Mouse (Mus musculus): Measurements from ENCODE around the gene Mea1. TPM values are rescaled to one million over a fixed set of nuclear protein-coding genes. Genes with fewer than 3 reads are reported as not detected.
A peak's percentile ranks its signal among the peaks of the same experiment; 100 is the strongest.

Gene Mea1
- polyA plus RNA-seq, 1 experiment from 2014 or later, result 135 TPM

- ATAC-seq (replicated peaks; ENCODE audit: low FRiP score, low read depth) (no peak), DNase-seq (ENCODE audit: low spot score) (no peak)
- Histone ChIP-seq H3K4me1 (replicated peaks; ENCODE audit: insufficient read depth, low read length) (no peaks in the 10 kb centered on the region), H3K4me3 (replicated peaks; ENCODE audit: low read depth, low read length) (no peak overlapping the region), H3K36me3 (ENCODE audit: insufficient read depth, low read length) (peaks cover 80% of the 10 kb centered on the region), H3K9ac (ENCODE audit: low read depth, low read length) (no peak overlapping the region), H3K27ac (no peak overlapping the region), H3K4me2 (ENCODE audit: low read length) (no peak overlapping the region), H3K9me3 (replicated peaks; ENCODE audit: low read length) (no peaks in the 10 kb centered on the region), H3K27me3 (ENCODE audit: insufficient read depth, low read length) (no peaks in the 10 kb centered on the region)
- TF ChIP-seq CTCF (IDR thresholded peaks at IDR 0.05; ENCODE audit: low read depth), result no peak
- WGBS, result 55% methylated on average over 5 of the region's 5 CpGs
These were observed 15.9 kb upstream of the Mea1 start for GRCm38 (mm10) chr17:46662730-46663129.

- TF ChIP-seq CTCF (IDR thresholded peaks at IDR 0.05; ENCODE audit: low read depth), result no peak
- no peak for DNase-seq (ENCODE audit: low spot score)
- H3K27me3 ChIP-seq (ENCODE audit: insufficient read depth, low read length), result no peaks in the 10 kb centered on the region
- H3K27ac ChIP-seq, result no peak overlapping the region
- WGBS, result 83% methylated on average over 16 of the region's 16 CpGs
- H3K9ac ChIP-seq (ENCODE audit: low read depth, low read length), result no peak overlapping the region
- no peaks in the 10 kb centered on the region for H3K9me3 ChIP-seq (replicated peaks; ENCODE audit: low read length)
- 0 out of 2 replicates have a peak, but pooled peaks have one; percentile 37 for ATAC-seq (replicated peaks; ENCODE audit: low FRiP score, low read depth)
- no peaks in the 10 kb centered on the region for H3K4me1 ChIP-seq (replicated peaks; ENCODE audit: insufficient read depth, low read length)
- H3K4me3 ChIP-seq (replicated peaks; ENCODE audit: low read depth, low read length), result no peak overlapping the region
- H3K36me3 ChIP-seq (ENCODE audit: insufficient read depth, low read length), result peaks cover 58% of the 10 kb centered on the region
- no peak overlapping the region for H3K4me2 ChIP-seq (ENCODE audit: low read length)
These were observed 10.9 kb upstream of the Mea1 start for GRCm38 (mm10) chr17:46667712-46668111.

GRCm38 (mm10) chr17:46669911-46670310 lies 8.7 kb upstream of the Mea1 start:
- no peak overlapping the region for H3K4me3 ChIP-seq (replicated peaks; ENCODE audit: low read depth, low read length)
- H3K36me3 ChIP-seq (ENCODE audit: insufficient read depth, low read length), result peaks cover 37% of the 10 kb centered on the region

GRCm38 (mm10) chr17:46673850-46674529 lies 4.6 kb upstream of the Mea1 start, which contains the start of gene Rrp36:
Rrp36 (minus strand) TSS chr17:46674352.
- peaks cover 20% of the 10 kb centered on the region; the same call in 1 of the 2 replicates for H3K4me1 ChIP-seq (replicated peaks; ENCODE audit: insufficient read depth, low read length)
- H3K27me3 ChIP-seq (ENCODE audit: insufficient read depth, low read length), result no peaks in the 10 kb centered on the region
- H3K9ac ChIP-seq (ENCODE audit: low read depth, low read length), result peak within 1 kb of the TSS; percentile 83
- H3K4me3 ChIP-seq (replicated peaks; ENCODE audit: low read depth, low read length), result peak within 1 kb of the TSS; percentile 81
- no peak for TF ChIP-seq CTCF (IDR thresholded peaks at IDR 0.05; ENCODE audit: low read depth)
- peak within 1 kb of the TSS; percentile 91 for H3K27ac ChIP-seq
- no peaks in the 10 kb centered on the region for H3K9me3 ChIP-seq (replicated peaks; ENCODE audit: low read length)
- peak; percentile 98 for DNase-seq (ENCODE audit: low spot score)
- H3K36me3 ChIP-seq (ENCODE audit: insufficient read depth, low read length), result peaks cover 36% of the 10 kb centered on the region
- peak; percentile 84 for ATAC-seq (replicated peaks; ENCODE audit: low FRiP score, low read depth)
- peak within 1 kb of the TSS; percentile 72 for H3K4me2 ChIP-seq (ENCODE audit: low read length)
- under 1% methylated on average over 43 of the region's 43 CpGs for WGBS

More at GRCm38 (mm10) chr17:46669911-46670310, 8.7 kb upstream of the Mea1 start:
- WGBS, result 95% methylated on average over 10 of the region's 10 CpGs
- no peak for DNase-seq (ENCODE audit: low spot score)
- Histone ChIP-seq H3K9ac (ENCODE audit: low read depth, low read length) (no peak overlapping the region), H3K27me3 (ENCODE audit: insufficient read depth, low read length) (no peaks in the 10 kb centered on the region), H3K27ac (no peak overlapping the region), H3K4me2 (ENCODE audit: low read length) (no peak overlapping the region), H3K4me1 (replicated peaks; ENCODE audit: insufficient read depth, low read length) (peaks cover 11% of the 10 kb centered on the region; the same call in 1 of the 2 replicates), H3K9me3 (replicated peaks; ENCODE audit: low read length) (no peaks in the 10 kb centered on the region)
- ATAC-seq (replicated peaks; ENCODE audit: low FRiP score, low read depth), result no peak
- no peak for TF ChIP-seq CTCF (IDR thresholded peaks at IDR 0.05; ENCODE audit: low read depth)

- Histone ChIP-seq H3K4me2 (ENCODE audit: low read length) (peak overlapping the region; percentile 72), H3K4me3 (replicated peaks; ENCODE audit: low read depth, low read length) (peak overlapping the region; percentile 81), H3K9me3 (replicated peaks; ENCODE audit: low read length) (no peaks in the 10 kb centered on the region), H3K27me3 (ENCODE audit: insufficient read depth, low read length) (no peaks in the 10 kb centered on the region), H3K36me3 (ENCODE audit: insufficient read depth, low read length) (peaks cover 30% of the 10 kb centered on the region), H3K9ac (ENCODE audit: low read depth, low read length) (peak overlapping the region; percentile 83), H3K27ac (peak overlapping the region; percentile 91), H3K4me1 (replicated peaks; ENCODE audit: insufficient read depth, low read length) (peaks cover 27% of the 10 kb centered on the region; the same call in 1 of the 2 replicates)
- TF ChIP-seq CTCF (IDR thresholded peaks at IDR 0.05; ENCODE audit: low read depth), result no peak
- DNase-seq (ENCODE audit: low spot score) (no peak), ATAC-seq (replicated peaks; ENCODE audit: low FRiP score, low read depth) (peak; percentile 18; the same call in 1 of the 2 replicates)
- 18% methylated on average over 15 of the region's 15 CpGs for WGBS
These were observed 3.9 kb upstream of the Mea1 start for GRCm38 (mm10) chr17:46674530-46675283.

GRCm38 (mm10) chr17:46678911-46679310 lies 318 bp downstream of the Mea1 start:
- H3K36me3 ChIP-seq (ENCODE audit: insufficient read depth, low read length), result peaks cover 37% of the 10 kb centered on the region
- 35% methylated on average over 9 of the region's 9 CpGs for WGBS
- no peaks in the 10 kb centered on the region for H3K9me3 ChIP-seq (replicated peaks; ENCODE audit: low read length)
- TF ChIP-seq CTCF (IDR thresholded peaks at IDR 0.05; ENCODE audit: low read depth), result no peak
- peak overlapping the region; percentile 73 for H3K4me2 ChIP-seq (ENCODE audit: low read length)
- no peak for ATAC-seq (replicated peaks; ENCODE audit: low FRiP score, low read depth)
- H3K27me3 ChIP-seq (ENCODE audit: insufficient read depth, low read length), result no peaks in the 10 kb centered on the region
- peaks cover 29% of the 10 kb centered on the region; the same call in 1 of the 2 replicates for H3K4me1 ChIP-seq (replicated peaks; ENCODE audit: insufficient read depth, low read length)
- no peak overlapping the region for H3K4me3 ChIP-seq (replicated peaks; ENCODE audit: low read depth, low read length)
- peak overlapping the region; percentile 47; the same call in 1 of the 2 replicates for H3K27ac ChIP-seq
- peak overlapping the region; percentile 66; the same call in 1 of the 2 replicates for H3K9ac ChIP-seq (ENCODE audit: low read depth, low read length)
- peak; percentile 23 for DNase-seq (ENCODE audit: low spot score)
